Mouse (Mus musculus) small intestine, adult 2 months (tissue): ENCODE data around the gene Crb2.

Source experiments
- CTCF ChIP-seq: fragments of 200-500 bp; IDR thresholded peaks from 2 replicates; pipeline ENCODE4 v1.5.1; 2012; ENCODE audit warnings: low read depth, mild to moderate bottlenecking, control low read depth, inconsistent platforms, low read length, moderate library complexity, mixed read lengths; ENCODE audit not compliant: insufficient replicate concordance, insufficient read length; ENCODE audit errors: extremely low read depth
- POLR2A ChIP-seq: fragments of 200-500 bp; IDR thresholded peaks from 2 replicates; pipeline ENCODE4 v1.6.1; 2012; ENCODE audit warnings: low read depth, mild to moderate bottlenecking, control low read depth, inconsistent platforms, low read length, moderate library complexity

GRCm38 (mm10) chr2:37767080-37767547 is 8.9 kb upstream of the Crb2 start:
- TF ChIP-seq CTCF = no peak
- TF ChIP-seq POLR2A = no peak
